Mouse (Mus musculus): ENCODE data around the gene Pcdh9.

DNA sequence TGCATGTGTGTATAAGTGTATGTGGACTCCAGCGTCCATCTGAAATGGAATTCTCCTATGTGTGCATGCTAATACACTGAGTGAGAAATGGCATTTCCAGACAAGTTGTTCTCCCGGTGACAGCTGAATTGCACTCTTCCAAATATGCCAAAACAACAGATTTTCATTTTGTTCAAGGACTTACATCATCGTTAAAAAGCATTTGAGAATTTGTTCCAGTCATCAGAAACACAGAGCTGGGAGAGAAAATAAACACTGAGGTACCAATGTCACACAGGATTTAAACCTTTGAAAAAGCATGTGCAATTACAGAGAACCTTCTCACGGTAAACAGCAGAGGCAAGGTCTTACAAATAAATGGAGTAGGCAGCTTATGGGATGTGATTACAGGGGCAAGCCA lies 290.5 kb downstream of the Pcdh9 start:
- TF ChIP-seq CTCF (IDR thresholded peaks at IDR 0.05; ENCODE audit: low read depth, low read length), result no peak
- TF ChIP-seq TAL1 (conservative IDR thresholded peaks at IDR 0.05; ENCODE audit: low read depth, low read length), result no peak

Data from G1E (cell line).